Mouse (Mus musculus) bone marrow, adult 2 months (tissue): ENCODE measurements around the gene Fam104a.

Experiments
- CTCF ChIP-seq: fragments of 200-500 bp; IDR thresholded peaks from 2 replicates; pipeline ENCODE4 v1.5.1; 2011; ENCODE audit warnings: low read length, control low read depth; ENCODE audit not compliant: control insufficient read depth, insufficient read depth
- POLR2A ChIP-seq: fragments of 200-500 bp; IDR thresholded peaks from 2 replicates; pipeline ENCODE4 v1.6.1; 2011; ENCODE audit warnings: low read depth, mild to moderate bottlenecking, control low read depth, low read length, borderline replicate concordance; ENCODE audit not compliant: control insufficient read depth

GRCm38 (mm10) chr11:113731945-113732612, 48.1 kb upstream of the Fam104a start:
- no peak; the same call in 1 of the 2 replicates for TF ChIP-seq CTCF
- no peak for TF ChIP-seq POLR2A
